Mouse (Mus musculus): ENCODE measurements around the gene Dhfr. TPM values are rescaled to one million over a fixed set of nuclear protein-coding genes. Genes with fewer than 3 reads are reported as not detected.
"Not testable (repeated sequence)": the region's sequence is repeated elsewhere in the genome, so short reads cannot be mapped to it uniquely, and the experiment has no call there.

Dhfr gene
- 1 to 10 TPM; 1.6 to 1.7 TPM for total RNA-seq (2021)

DNA sequence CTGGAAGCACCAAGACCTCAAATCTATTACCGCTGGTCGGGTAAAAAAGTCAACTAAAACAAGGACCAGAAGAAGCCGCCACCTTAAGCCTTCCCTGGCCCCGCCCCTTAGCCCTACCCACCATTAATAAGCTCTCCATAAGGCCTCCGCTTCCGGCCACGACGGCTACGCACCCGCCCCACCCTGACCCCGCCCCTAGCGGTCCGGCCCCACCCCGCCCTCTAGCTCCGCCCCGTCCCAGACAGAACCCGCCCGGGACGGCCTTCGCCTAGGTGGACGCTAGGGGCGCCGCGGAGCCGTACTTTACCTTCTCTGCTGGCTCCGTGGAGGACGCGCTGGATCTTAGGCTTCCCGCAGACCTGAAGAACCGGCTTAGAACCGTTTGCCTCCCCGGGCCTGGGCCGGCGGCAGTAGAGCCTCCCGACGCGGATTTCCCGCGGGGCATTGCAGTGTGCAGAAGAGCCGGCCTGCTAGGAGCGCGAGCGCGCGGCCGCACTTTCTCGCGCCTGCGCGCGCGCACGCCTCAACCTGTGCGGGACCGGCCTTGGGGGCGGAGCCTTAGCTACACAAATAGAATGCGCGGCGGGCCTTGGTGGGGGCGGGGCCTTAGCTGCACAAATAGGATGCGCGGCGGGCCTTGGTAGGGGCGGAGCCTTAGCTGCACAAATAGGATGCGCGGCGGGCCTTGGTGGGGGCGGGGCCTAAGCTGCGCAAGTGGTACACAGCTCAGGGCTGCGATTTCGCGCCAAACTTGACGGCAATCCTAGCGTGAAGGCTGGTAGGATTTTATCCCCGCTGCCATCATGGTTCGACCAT, at the start of gene Dhfr, which contains the start of gene Msh3:
TSS of gene Dhfr (plus strand) at position 271 of the 816 bp plus-strand sequence.
TSS of gene Msh3 (minus strand) at position 548 of the 816 bp plus-strand sequence.
- peak; percentile 94 to 97 for DNase-seq

- DNase-seq, result no peak
These were observed 48.8 kb upstream of the Dhfr start, which contains the start of gene Gm20379 for GRCm38 (mm10) chr13:92305680-92306079. Gene Gm20379 (plus strand): TSS chr13:92305980.

- DNase-seq, result no peak
These were observed 39.9 kb upstream of the Dhfr start for GRCm38 (mm10) chr13:92314613-92315012.

GRCm38 (mm10) chr13:92320770-92321169, 33.8 kb upstream of the Dhfr start:
- DNase-seq, result no peak

GRCm38 (mm10) chr13:92326030-92326429, 28.5 kb upstream of the Dhfr start:
- no peak for DNase-seq

GRCm38 (mm10) chr13:92328000-92328399, 26.5 kb upstream of the Dhfr start:
- no peak for DNase-seq

DNA sequence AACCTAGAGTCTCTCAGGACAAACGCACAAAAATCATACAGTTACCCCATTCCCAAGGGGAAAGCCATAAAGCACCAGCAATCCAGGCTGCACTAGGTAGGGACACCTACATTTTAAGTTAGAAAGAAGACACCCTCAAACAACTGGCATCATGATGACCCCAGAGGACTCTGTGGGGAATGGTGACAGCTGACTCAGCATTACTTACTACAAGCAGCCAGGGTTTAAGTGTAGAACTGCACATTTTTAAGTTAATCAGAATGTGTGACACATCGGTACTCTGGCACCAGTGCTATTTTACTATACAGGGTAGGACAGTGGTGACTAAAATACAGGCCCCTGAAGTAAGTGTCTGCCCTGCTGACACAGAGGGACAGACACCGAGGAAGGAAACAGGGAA, 23.9 kb upstream of the Dhfr start:
- DNase-seq, result no peak

- no peak for DNase-seq
These were observed 22.2 kb upstream of the Dhfr start for GRCm38 (mm10) chr13:92332103-92332879.

GRCm38 (mm10) chr13:92336857-92337256, 17.7 kb upstream of the Dhfr start:
- no peak for DNase-seq

GRCm38 (mm10) chr13:92337773-92338462, 16.6 kb upstream of the Dhfr start:
- no peak for DNase-seq

GRCm38 (mm10) chr13:92339787-92340186, 14.7 kb upstream of the Dhfr start:
- no peak for DNase-seq

GRCm38 (mm10) chr13:92344033-92344432, 10.5 kb upstream of the Dhfr start:
- no peak for DNase-seq

DNA sequence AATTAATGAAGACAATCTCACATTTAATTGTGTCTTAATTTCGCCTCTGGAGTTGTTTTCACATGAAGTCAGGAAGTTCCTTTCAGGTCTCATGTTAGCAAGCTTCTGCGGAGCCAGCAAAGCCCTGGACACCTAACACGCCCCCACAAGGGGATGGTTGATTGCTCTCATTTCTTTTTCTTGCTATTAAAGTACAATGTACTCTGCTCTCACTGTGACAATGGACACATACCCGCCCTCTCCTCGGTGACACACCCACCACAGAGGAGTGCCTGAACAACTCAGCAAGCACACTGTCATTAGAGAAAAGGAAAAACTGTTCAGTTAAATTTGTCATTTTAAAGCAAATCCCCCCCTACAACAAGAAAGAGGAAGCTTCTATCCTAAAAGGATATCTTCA, 8.2 kb upstream of the Dhfr start:
- no peak for DNase-seq

GRCm38 (mm10) chr13:92351100-92351499, 3.4 kb upstream of the Dhfr start:
- DNase-seq, result no peak

- DNase-seq, result no peak
These were observed 570 bp upstream of the Dhfr start for GRCm38 (mm10) chr13:92353956-92354355.

DNA sequence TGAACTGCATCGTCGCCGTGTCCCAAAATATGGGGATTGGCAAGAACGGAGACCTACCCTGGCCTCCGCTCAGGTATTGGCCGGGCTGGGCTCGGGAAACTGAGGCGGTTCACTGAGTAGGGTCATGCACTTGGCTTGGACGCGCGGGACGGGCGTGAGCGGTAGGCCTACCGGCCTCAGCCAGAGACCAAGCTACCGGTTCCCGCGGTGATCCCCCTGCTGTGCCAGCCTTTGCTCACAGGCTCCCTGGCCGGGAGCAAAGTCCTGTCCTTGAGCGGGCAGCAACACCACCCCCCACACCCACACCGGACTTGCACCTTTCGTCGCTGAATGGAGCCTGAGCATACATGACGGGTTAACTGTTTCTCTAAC, 732 bp downstream of the Dhfr start:
- DNase-seq, result no peak

- no peak for DNase-seq
These were observed 1.9 kb downstream of the Dhfr start for GRCm38 (mm10) chr13:92356376-92356775.

DNA sequence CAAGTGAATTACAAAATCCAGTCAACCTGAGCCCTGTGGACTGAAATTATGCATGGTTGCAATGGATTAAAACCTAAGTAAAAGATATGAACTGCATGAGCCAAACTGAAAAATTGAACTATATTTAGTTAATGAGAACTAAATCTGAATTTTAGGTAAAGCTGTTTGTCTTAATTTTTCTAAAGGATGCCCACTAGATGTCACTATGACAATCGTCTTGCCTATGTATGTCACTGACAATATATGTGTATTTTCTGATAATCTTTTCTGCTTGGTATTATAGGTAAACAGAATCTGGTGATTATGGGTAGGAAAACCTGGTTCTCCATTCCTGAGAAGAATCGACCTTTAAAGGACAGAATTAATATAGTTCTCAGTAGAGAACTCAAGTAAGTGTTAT, 3.1 kb downstream of the Dhfr start:
- no peak for DNase-seq

GRCm38 (mm10) chr13:92361609-92362008, 7.1 kb downstream of the Dhfr start:
- no peak for DNase-seq

- DNase-seq, result no peak
These were observed 10.8 kb downstream of the Dhfr start for GRCm38 (mm10) chr13:92365312-92365711.

- no peak for DNase-seq
These were observed 16.3 kb downstream of the Dhfr start for GRCm38 (mm10) chr13:92370811-92371210.

DNA sequence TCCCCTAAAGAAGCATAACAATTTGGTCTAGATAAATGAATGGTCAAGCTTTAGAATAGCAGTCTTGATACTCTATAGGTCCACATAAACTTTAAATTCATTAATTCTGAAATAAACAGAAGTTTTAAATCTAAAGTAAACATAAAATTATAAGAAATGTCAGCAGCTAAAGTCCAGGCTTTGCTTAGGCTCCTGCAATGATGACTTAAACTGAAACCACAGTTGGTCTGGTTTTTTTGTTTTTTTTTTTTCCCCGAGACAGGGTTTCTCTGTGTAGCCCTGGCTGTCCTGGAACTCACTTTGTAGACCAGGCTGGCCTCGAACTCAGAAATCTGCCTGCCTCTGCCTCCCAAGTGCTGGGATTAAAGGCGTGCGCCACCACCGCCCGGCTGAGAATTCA, 16.9 kb downstream of the Dhfr start:
- not testable (repeated sequence) for DNase-seq

- no peak for DNase-seq
These were observed 32.8 kb downstream of the Dhfr start for GRCm38 (mm10) chr13:92387367-92387766.

Measured in layer of hippocampus, postnatal 36 days (tissue).